Mouse (Mus musculus) embryonic facial prominence, embryonic 14.5 days (tissue): Measurements from ENCODE around the gene Oxct2a. TPM values are rescaled to one million over a fixed set of nuclear protein-coding genes. Genes with fewer than 3 reads are reported as not detected.

Experiments
- ATAC-seq: fragments of 200-750 bp; cut with Nextera tagmentation; 2 replicates; pipeline ENCODE4 v1.8.0; 2017; ENCODE audit warnings: low read depth, moderate number of reproducible peaks, moderate TSS enrichment
- DNase-seq: peaks from one replicate; pipeline ENCODE4 v3.0.0-alpha.2; 2015; ENCODE audit warnings: low spot score
- H3K27ac ChIP-seq: fragments of 300-500 bp; sonication (generic); replicated peaks from 2 replicates; pipeline ENCODE4 v1.5.1; 2014; ENCODE audit warnings: low read depth, mild to moderate bottlenecking, low read length, moderate library complexity
- H3K27me3 ChIP-seq: fragments of 300-500 bp; sonication (generic); replicated peaks from 2 replicates; pipeline ENCODE4 v1.6.1; 2014; ENCODE audit warnings: low read length; ENCODE audit not compliant: control insufficient read depth, insufficient read depth
- H3K36me3 ChIP-seq: fragments of 300-500 bp; sonication (generic); 2 replicates; pipeline ENCODE4 v1.6.1; 2014; ENCODE audit warnings: low read length, mixed read lengths; ENCODE audit not compliant: control insufficient read depth, insufficient read depth
- H3K4me1 ChIP-seq: fragments of 300-500 bp; sonication (generic); 2 replicates; pipeline ENCODE4 v1.6.1; 2014; ENCODE audit warnings: antibody characterized with exemption, low read length; ENCODE audit not compliant: control insufficient read depth, insufficient read depth
- H3K4me2 ChIP-seq: fragments of 300-500 bp; sonication (generic); 2 replicates; pipeline ENCODE4 v1.6.1; 2014; ENCODE audit warnings: low read depth, mild to moderate bottlenecking, low read length, moderate library complexity, mixed read lengths
- H3K4me3 ChIP-seq: fragments of 300-500 bp; sonication (generic); 2 replicates; pipeline ENCODE4 v1.5.1; 2014; ENCODE audit warnings: low read depth, mild to moderate bottlenecking, low read length
- H3K9ac ChIP-seq: fragments of 300-500 bp; sonication (generic); 2 replicates; pipeline ENCODE4 v1.6.1; 2014; ENCODE audit warnings: low read depth, mild to moderate bottlenecking, low read length, moderate library complexity, mixed read lengths
- H3K9me3 ChIP-seq: fragments of 300-500 bp; sonication (generic); 2 replicates; pipeline ENCODE4 v1.6.1; 2016; ENCODE audit warnings: low read length; ENCODE audit not compliant: control insufficient read depth
- WGBS: fragments of 180-500 bp; shearing (Covaris S2); extraction: QIAGEN DNeasy Blood & Tissue Kit; methylation state at CpG from one replicate; pipeline ENCODE4 v1.1.7; 2014; 5-methylcytosine and 5-hydroxymethylcytosine counted together
- polyA plus RNA-seq: library from polyadenylated mRNA; unstranded; fragments of >200 nt; fragmentation: Nextera tagmentation; extraction: Ambion mirVana; gene quantifications from 2 replicates; pipeline ENCODE4 v1.2.1, GENCODE M21; 2014

The Oxct2a gene
- polyA plus RNA-seq, 1 experiment from 2014 or later = not detected

DNA sequence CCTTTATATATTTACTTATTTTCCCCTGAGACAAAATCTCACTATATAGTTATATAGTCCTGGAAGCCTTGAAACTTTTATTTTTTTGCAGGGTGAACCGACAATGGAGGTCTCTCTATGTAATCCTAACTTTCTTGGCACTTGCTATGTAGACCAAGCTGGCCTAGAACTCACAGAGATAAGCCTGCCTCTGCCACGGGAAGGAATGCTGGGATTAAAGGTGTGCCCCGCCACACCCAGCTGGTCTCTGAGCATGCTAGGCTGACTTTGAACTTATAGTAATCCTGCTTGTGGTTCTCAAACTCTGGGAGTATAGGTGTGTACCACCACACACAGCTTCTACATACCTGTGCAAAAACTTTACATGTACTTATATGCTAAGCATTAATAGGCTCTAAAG lies 43.3 kb downstream of the Oxct2a start:
- Histone ChIP-seq H3K9me3 (no peaks in the 10 kb centered on the region), H3K36me3 (no peaks in the 10 kb centered on the region), H3K4me2 (no peak overlapping the region), H3K9ac (no peak overlapping the region), H3K4me3 (no peak overlapping the region), H3K4me1 (peaks cover 12% of the 10 kb centered on the region), H3K27me3 (no peaks in the 10 kb centered on the region), H3K27ac (no peak overlapping the region)
- DNase-seq (no peak), ATAC-seq (no peak)
- WGBS = 67% methylated on average over 3 of the region's 3 CpGs

Other genes with a start within 250 kb of the Oxct2a start
- gene Bmp8b, start 218.5 kb downstream of the Oxct2a start, polyA plus RNA-seq = 0.90 and 1.1 TPM in 2 replicates
- gene Oxct2b, start 207.4 kb downstream of the Oxct2a start, polyA plus RNA-seq = not detected in 2 replicates
- 77.8 and 84.3 TPM in 2 replicates for gene Ppie, start 183.7 kb downstream of the Oxct2a start, polyA plus RNA-seq
- 0.50 and 0.81 TPM in 2 replicates for gene Hpcal4, start 140.4 kb downstream of the Oxct2a start, polyA plus RNA-seq
- 0.22 TPM in 1 of 2 replicates, not detected in the other for gene Nt5c1a, start 122.1 kb downstream of the Oxct2a start, polyA plus RNA-seq
- gene Heyl, start 90.1 kb downstream of the Oxct2a start, polyA plus RNA-seq = 18.4 and 19.1 TPM in 2 replicates
- gene Pabpc4, start 61.3 kb downstream of the Oxct2a start, polyA plus RNA-seq = 60.4 and 60.8 TPM in 2 replicates
- 2.3 and 3.4 TPM in 2 replicates for gene Bmp8a, start 19.6 kb upstream of the Oxct2a start, polyA plus RNA-seq